ENCODE assay signal across 1 mouse cellular context in the genomic region with DNA sequence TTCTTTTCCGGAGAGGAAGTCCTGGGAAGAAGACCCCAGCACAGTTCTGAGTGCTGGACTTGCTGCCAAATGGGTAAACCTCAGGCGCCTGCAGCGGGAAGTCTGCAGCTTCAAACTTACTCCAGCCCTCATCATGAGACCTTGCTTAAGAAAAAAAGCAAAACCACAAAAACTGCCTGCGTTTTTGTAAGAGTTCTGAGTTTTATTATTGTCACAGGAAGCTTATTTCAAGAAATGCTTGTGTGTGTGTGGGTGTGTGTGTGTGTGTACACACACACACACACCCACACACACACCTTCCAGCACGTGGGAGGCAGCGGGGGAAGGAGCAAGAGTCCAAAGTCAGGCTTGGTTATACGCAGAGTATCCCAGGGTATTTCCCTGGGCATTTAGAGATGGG.
TF ChIP-seq lines count a peak whose summit lies in the region.

No protein-coding gene starts in this region.

TF ChIP-seq in CH12.LX, 34 proteins besides CTCF, POLR2A, EP300 and RAD21:
- TF ChIP-seq MYC (IDR thresholded peaks at IDR 0.05; ENCODE audit: low read depth, low read length) (no peak), BHLHE40 (IDR thresholded peaks at IDR 0.05; ENCODE audit: low read depth, low read length) (peak; percentile 69)
